Mouse (Mus musculus) CD4-positive, CD25-positive, alpha-beta regulatory T cell, adult 2 months (primary cell): Measurements from ENCODE around the gene Nebl.

ENCODE experiments used
- DNase-seq: peaks from one replicate; pipeline ENCODE4 v3.0.0-alpha.2; 2012; ENCODE audit warnings: low read depth, low spot score

Nebl gene

GRCm38 (mm10) chr2:17710083-17710482, 21.2 kb downstream of the Nebl start:
- DNase-seq: no peak

- no peak for DNase-seq
These were observed 25.3 kb downstream of the Nebl start for GRCm38 (mm10) chr2:17705964-17706363.

- DNase-seq: no peak
These were observed 25.8 kb downstream of the Nebl start for GRCm38 (mm10) chr2:17705426-17705825.

GRCm38 (mm10) chr2:17703170-17703512, 28.1 kb downstream of the Nebl start:
- peak; percentile 75 for DNase-seq

- DNase-seq: peak; percentile 70
These were observed 28.6 kb downstream of the Nebl start for GRCm38 (mm10) chr2:17702481-17703169.

GRCm38 (mm10) chr2:17698161-17699087, 32.8 kb downstream of the Nebl start:
- DNase-seq: peak; percentile 56

GRCm38 (mm10) chr2:17692926-17693325, 38.3 kb downstream of the Nebl start:
- DNase-seq: no peak

GRCm38 (mm10) chr2:17690264-17690663, 41.0 kb downstream of the Nebl start:
- no peak for DNase-seq

- DNase-seq: no peak
These were observed 44.1 kb downstream of the Nebl start for GRCm38 (mm10) chr2:17687141-17687540.

- DNase-seq: no peak
These were observed 47.8 kb downstream of the Nebl start for GRCm38 (mm10) chr2:17683326-17684040.

- peak; percentile 2 for DNase-seq
These were observed 59.1 kb downstream of the Nebl start for GRCm38 (mm10) chr2:17672156-17672555.

GRCm38 (mm10) chr2:17671566-17671965, 59.7 kb downstream of the Nebl start:
- DNase-seq: peak; percentile 54

GRCm38 (mm10) chr2:17669953-17670352, 61.3 kb downstream of the Nebl start:
- no peak for DNase-seq

GRCm38 (mm10) chr2:17669000-17669399, 62.3 kb downstream of the Nebl start:
- DNase-seq: no peak

- no peak for DNase-seq
These were observed 73.1 kb downstream of the Nebl start for GRCm38 (mm10) chr2:17658176-17658575.

GRCm38 (mm10) chr2:17650147-17650834, 81.0 kb downstream of the Nebl start:
- no peak for DNase-seq

- no peak for DNase-seq
These were observed 81.5 kb downstream of the Nebl start for GRCm38 (mm10) chr2:17649728-17650127.

GRCm38 (mm10) chr2:17644282-17645262, 86.7 kb downstream of the Nebl start:
- DNase-seq: peak; percentile 74

- no peak for DNase-seq
These were observed 87.4 kb downstream of the Nebl start for GRCm38 (mm10) chr2:17643869-17644268.

- DNase-seq: no peak
These were observed 88.5 kb downstream of the Nebl start for GRCm38 (mm10) chr2:17642770-17643169.
